29 mouse cellular contexts compared by ENCODE assay signal in the genomic region with DNA sequence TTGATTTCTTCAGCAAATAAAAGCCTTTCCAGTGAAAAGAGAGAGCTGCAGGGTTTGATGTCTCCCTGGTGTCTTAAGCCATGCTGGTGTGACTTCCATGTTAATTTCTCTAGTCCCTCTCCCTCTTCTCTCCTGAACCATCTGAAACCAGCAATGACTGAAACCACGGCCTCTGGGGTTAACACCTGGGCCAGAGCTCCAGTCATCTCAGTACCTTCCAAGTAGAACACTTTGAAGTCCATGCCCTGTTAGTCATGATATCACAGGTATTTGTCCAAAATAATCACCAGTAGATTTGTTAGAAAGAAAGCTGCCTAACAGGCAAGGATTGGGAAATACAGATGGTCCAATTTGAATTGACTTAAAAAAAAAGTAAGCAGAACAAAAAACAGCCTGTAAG. TPM values are rescaled to one million over a fixed set of nuclear protein-coding genes. Genes with fewer than 3 reads are reported as not detected.
"Had no signal": no experiment of that assay in that cellular context is flagged by ENCODE, and none has a peak within 500 bp of the region (broad histone marks: within the 10 kb centered on the region; RNA-seq: fewer than 3 reads in every experiment).

No protein-coding gene starts in this region.

- H3K27ac ChIP-seq: embryonic facial prominence, embryonic 12.5 days; embryonic facial prominence, embryonic 13.5 days; embryonic facial prominence, embryonic 15.5 days; forebrain, embryonic 10.5 days; forebrain, embryonic 13.5 days; gastrocnemius, adult 2 months; heart, adult 2 months had no signal

- H3K27me3 ChIP-seq: embryonic facial prominence, embryonic 12.5 days; embryonic facial prominence, embryonic 13.5 days; forebrain, embryonic 13.5 days had no signal

- H3K9me3 ChIP-seq: embryonic facial prominence, embryonic 12.5 days; embryonic facial prominence, embryonic 13.5 days; embryonic facial prominence, embryonic 15.5 days; forebrain, embryonic 10.5 days; forebrain, embryonic 12.5 days; forebrain, embryonic 13.5 days had no signal

- H3K36me3 ChIP-seq: embryonic facial prominence, embryonic 12.5 days; embryonic facial prominence, embryonic 13.5 days; embryonic facial prominence, embryonic 15.5 days; forebrain, embryonic 10.5 days; forebrain, embryonic 12.5 days had no signal

- H3K4me3 ChIP-seq: embryonic facial prominence, embryonic 12.5 days; embryonic facial prominence, embryonic 13.5 days; embryonic facial prominence, embryonic 15.5 days; erythroblast, embryonic 14.5 days; forebrain, embryonic 10.5 days; forebrain, embryonic 12.5 days; forebrain, embryonic 13.5 days; gastrocnemius, adult 2 months; heart, adult 2 months had no signal

- ATAC-seq: forebrain, embryonic 13.5 days; forebrain, embryonic 14.5 days; forebrain, embryonic 16.5 days; forebrain, postnatal 0 days had no signal

- H3K9ac ChIP-seq: embryonic facial prominence, embryonic 12.5 days; embryonic facial prominence, embryonic 13.5 days; embryonic facial prominence, embryonic 15.5 days; forebrain, embryonic 12.5 days; forebrain, embryonic 13.5 days; forebrain, postnatal 0 days had no signal

- H3K4me2 ChIP-seq: embryonic facial prominence, embryonic 12.5 days; embryonic facial prominence, embryonic 13.5 days; embryonic facial prominence, embryonic 15.5 days; forebrain, embryonic 12.5 days; forebrain, embryonic 13.5 days had no signal

- DNase-seq: cerebellum, adult 8-10 months; cerebellum, adult 9-10 months; cerebellum, adult 9-11 months; cerebellum, postnatal 10 days; cerebellum, postnatal 14 days; cerebellum, postnatal 25 days; cerebellum, postnatal 36 days; embryo, embryonic 11 days; forebrain, postnatal 0 days; gastrocnemius, adult 2 months; gastrocnemius, postnatal 10 days; gastrocnemius, postnatal 14 days; gastrocnemius, postnatal 25 days; gastrocnemius, postnatal 36 days; heart, adult 18-20 months; heart, adult 2 months had no signal

RNA-seq across cellular contexts. Expression of gene Lhx8, which starts 56.8 kb away (rescaled TPM):
- total RNA-seq: common myeloid progenitor, adult 5-6 weeks; gastrocnemius, adult 18-20 months; gastrocnemius, postnatal 25 days; gastrocnemius, postnatal 36 days; granulocyte monocyte progenitor cell, adult 5-6 weeks; heart, adult 18-20 months; heart, adult 2 months; heart, adult 8-10 months had no signal
- polyA plus RNA-seq: erythroblast, embryonic 14.5 days had no signal
